Mouse (Mus musculus) forebrain, embryonic 11.5 days (tissue): Measurements from ENCODE around the gene Smlr1. TPM values are rescaled to one million over a fixed set of nuclear protein-coding genes. Genes with fewer than 3 reads are reported as not detected.

Source experiments
- polyA plus RNA-seq: library from polyadenylated mRNA; unstranded; fragments of >200 nt; fragmentation: Nextera tagmentation; extraction: Ambion mirVana; gene quantifications from 2 replicates; pipeline ENCODE4 v1.2.1, GENCODE M21; 2014

The Smlr1 gene
- polyA plus RNA-seq, 1 experiment from 2014 or later: not detected

Other genes starting within 250 kb of the Smlr1 start
- 16.2 and 19.2 TPM in 2 replicates for gene Akap7, start 228.4 kb downstream of the Smlr1 start, polyA plus RNA-seq
- gene Epb41l2, start 176.5 kb downstream of the Smlr1 start, polyA plus RNA-seq: 43.5 and 46.4 TPM in 2 replicates